ENCODE assay signal across 16 mouse cellular contexts in the genomic region with DNA sequence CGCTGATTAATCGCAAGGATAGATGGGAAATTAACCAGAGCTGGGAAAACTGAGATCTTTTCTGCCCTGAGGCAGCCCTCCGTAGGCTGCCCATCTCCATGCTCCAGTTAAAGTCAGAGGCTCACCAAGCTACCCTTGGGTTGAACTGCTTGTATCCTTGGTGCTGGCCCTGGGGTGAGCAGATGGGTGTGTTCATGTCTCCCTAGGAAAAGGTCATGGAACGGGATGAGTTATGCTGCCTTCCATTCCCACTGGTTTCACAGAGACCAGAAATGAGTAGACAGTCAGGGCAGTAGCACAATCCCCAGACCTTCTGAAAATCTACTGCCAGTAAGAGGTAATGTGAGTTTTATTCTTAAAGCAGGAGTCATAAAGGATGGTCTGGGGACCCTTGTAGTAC. TPM values are rescaled to one million over a fixed set of nuclear protein-coding genes. Genes with fewer than 3 reads are reported as not detected.
DNase-seq lines count a peak whose midpoint lies in the region.
"Had no signal": no experiment of that assay in that cellular context is flagged by ENCODE, and none has a peak within 500 bp of the region (broad histone marks: within the 10 kb centered on the region; RNA-seq: fewer than 3 reads in every experiment).

No protein-coding gene starts in this region.

- DNase-seq in adrenal gland, adult (ENCODE audit: inconsistent age in 2 of 2, low spot score in 1 of 2), result peak; percentile 80 to 90
- peak; percentile 78 for DNase-seq in adrenal gland, adult 8-10 months
- DNase-seq in adrenal gland, postnatal 14 days, result peak; percentile 76
- DNase-seq in adrenal gland, postnatal 36 days, result peak; percentile 64 to 71
- no peak for DNase-seq in ovary, postnatal 36 days (ENCODE audit: low spot score)
- no peak for DNase-seq in retina, postnatal 1 day
- no peak for DNase-seq in frontal cortex, postnatal 25 days (ENCODE audit: low spot score in 2 of 2)
- DNase-seq: B cell, adult 2 months; cerebellum, adult 11 months; cerebellum, adult 18-20 months; cerebellum, adult 8-10 months; cerebellum, adult 9-11 months; cerebellum, postnatal 14 days; cerebellum, postnatal 36 days; embryo, embryonic 11 days; forebrain, postnatal 0 days had no signal

RNA-seq across cellular contexts. Expression of a gene that starts 21.9 kb away (rescaled TPM):
- total RNA-seq in adrenal gland, adult 8-10 months (2022), result 1 to 10 TPM; 1.0 to 2.2 (median 1.7) TPM
- 2.0 and 2.7 TPM in 2 replicates for total RNA-seq in adrenal gland, postnatal 14 days (2021)
- total RNA-seq in adrenal gland, postnatal 36 days (2021), result 1 to 10 TPM; 1.6 to 2.0 TPM

RNA-seq across cellular contexts. Expression of a gene that starts 22.6 kb away (rescaled TPM):
- total RNA-seq in adrenal gland, adult 8-10 months (2022), result 10 to 100 TPM; 33.4 to 42.5 (median 35.5) TPM
- 22.6 and 23.4 TPM in 2 replicates for total RNA-seq in adrenal gland, postnatal 14 days (2021)
- total RNA-seq in adrenal gland, postnatal 36 days (2021), result 10 to 100 TPM; 28.6 to 35.0 TPM

RNA-seq across cellular contexts. Expression of a gene that starts 29.9 kb away (rescaled TPM):
- total RNA-seq in adrenal gland, adult 8-10 months (2022), result 10 to 100 TPM; 14.5 to 16.6 (median 15.7) TPM
- 13.2 and 14.7 TPM in 2 replicates for total RNA-seq in adrenal gland, postnatal 14 days (2021)
- 10 to 100 TPM; 14.0 to 15.6 TPM for total RNA-seq in adrenal gland, postnatal 36 days (2021)

RNA-seq across cellular contexts. Expression of a gene that starts 30.7 kb away (rescaled TPM):
- 100 to 1,000 TPM in 3 of 4 experiments, 10 to 100 TPM in 1; 96.8 to 133 (median 104) TPM for total RNA-seq in adrenal gland, adult 8-10 months (2022)
- total RNA-seq in adrenal gland, postnatal 14 days (2021), result 86.3 and 153 TPM in 2 replicates
- total RNA-seq in adrenal gland, postnatal 36 days (2021), result 100 to 1,000 TPM; 103 to 114 TPM

Comparison
In these comparisons a context has a peak if more than half of its experiments do, and no peak if none do; other contexts are left out.
1. DNase-seq: peak in adrenal gland, adult (2 of 2), adrenal gland, adult 8-10 months (single experiment), adrenal gland, postnatal 14 days (single experiment) and adrenal gland, postnatal 36 days (2 of 2); none in ovary, postnatal 36 days (single experiment), retina, postnatal 1 day (single experiment) and frontal cortex, postnatal 25 days (0 of 2).